Mouse (Mus musculus) embryonic facial prominence, embryonic 14.5 days (tissue): ENCODE measurements around the gene Rcn3. TPM values are rescaled to one million over a fixed set of nuclear protein-coding genes. Genes with fewer than 3 reads are reported as not detected.
A peak's percentile ranks its signal among the peaks of the same experiment; 100 is the strongest.

Experiments
- ATAC-seq: fragments of 200-750 bp; cut with Nextera tagmentation; 2 replicates; pipeline ENCODE4 v1.8.0; 2017; ENCODE audit warnings: low read depth, moderate number of reproducible peaks, moderate TSS enrichment
- DNase-seq: peaks from one replicate; pipeline ENCODE4 v3.0.0-alpha.2; 2015; ENCODE audit warnings: low spot score
- H3K27ac ChIP-seq: fragments of 300-500 bp; sonication (generic); replicated peaks from 2 replicates; pipeline ENCODE4 v1.5.1; 2014; ENCODE audit warnings: low read depth, mild to moderate bottlenecking, low read length, moderate library complexity
- H3K27me3 ChIP-seq: fragments of 300-500 bp; sonication (generic); replicated peaks from 2 replicates; pipeline ENCODE4 v1.6.1; 2014; ENCODE audit warnings: low read length; ENCODE audit not compliant: control insufficient read depth, insufficient read depth
- H3K36me3 ChIP-seq: fragments of 300-500 bp; sonication (generic); 2 replicates; pipeline ENCODE4 v1.6.1; 2014; ENCODE audit warnings: low read length, mixed read lengths; ENCODE audit not compliant: control insufficient read depth, insufficient read depth
- H3K4me1 ChIP-seq: fragments of 300-500 bp; sonication (generic); 2 replicates; pipeline ENCODE4 v1.6.1; 2014; ENCODE audit warnings: antibody characterized with exemption, low read length; ENCODE audit not compliant: control insufficient read depth, insufficient read depth
- H3K4me2 ChIP-seq: fragments of 300-500 bp; sonication (generic); 2 replicates; pipeline ENCODE4 v1.6.1; 2014; ENCODE audit warnings: low read depth, mild to moderate bottlenecking, low read length, moderate library complexity, mixed read lengths
- H3K4me3 ChIP-seq: fragments of 300-500 bp; sonication (generic); 2 replicates; pipeline ENCODE4 v1.5.1; 2014; ENCODE audit warnings: low read depth, mild to moderate bottlenecking, low read length
- H3K9ac ChIP-seq: fragments of 300-500 bp; sonication (generic); 2 replicates; pipeline ENCODE4 v1.6.1; 2014; ENCODE audit warnings: low read depth, mild to moderate bottlenecking, low read length, moderate library complexity, mixed read lengths
- H3K9me3 ChIP-seq: fragments of 300-500 bp; sonication (generic); 2 replicates; pipeline ENCODE4 v1.6.1; 2016; ENCODE audit warnings: low read length; ENCODE audit not compliant: control insufficient read depth
- WGBS: fragments of 180-500 bp; shearing (Covaris S2); extraction: QIAGEN DNeasy Blood & Tissue Kit; methylation state at CpG from one replicate; pipeline ENCODE4 v1.1.7; 2014; 5-methylcytosine and 5-hydroxymethylcytosine counted together
- polyA plus RNA-seq: library from polyadenylated mRNA; unstranded; fragments of >200 nt; fragmentation: Nextera tagmentation; extraction: Ambion mirVana; gene quantifications from 2 replicates; pipeline ENCODE4 v1.2.1, GENCODE M21; 2014

The Rcn3 gene
- 587 and 592 TPM in 2 replicates for polyA plus RNA-seq

- Histone ChIP-seq H3K4me2 (peak within 1 kb of the TSS; percentile 70), H3K4me3 (peak within 1 kb of the TSS; percentile 67), H3K36me3 (peaks cover 27% of the 10 kb centered on the region), H3K9me3 (no peaks in the 10 kb centered on the region), H3K27me3 (no peaks in the 10 kb centered on the region), H3K4me1 (peaks cover 12% of the 10 kb centered on the region), H3K9ac (peak within 1 kb of the TSS; percentile 87), H3K27ac (peak within 1 kb of the TSS; percentile 97)
- ATAC-seq (peak; percentile 95), DNase-seq (peak; percentile 99)
- WGBS = 1% methylated on average over 15 of the region's 16 CpGs
These were observed at the start of gene Rcn3 for GRCm38 (mm10) chr7:45092048-45092447. Gene Rcn3 (minus strand): TSS chr7:45092221.

GRCm38 (mm10) chr7:45141319-45141718 is 49.3 kb upstream of the Rcn3 start:
- H3K36me3 ChIP-seq = peaks cover 33% of the 10 kb centered on the region
- 88% methylated on average over 3 of the region's 3 CpGs for WGBS

GRCm38 (mm10) chr7:45139904-45140723 is 48.1 kb upstream of the Rcn3 start:
- Histone ChIP-seq H3K27me3 (no peaks in the 10 kb centered on the region), H3K9me3 (no peaks in the 10 kb centered on the region), H3K4me2 (no peak overlapping the region), H3K4me1 (peaks cover 4% of the 10 kb centered on the region; the same call in 1 of the 2 replicates), H3K27ac (no peak overlapping the region), H3K4me3 (no peak overlapping the region), H3K9ac (no peak overlapping the region), H3K36me3 (peaks cover 26% of the 10 kb centered on the region)
- WGBS = 74% methylated on average over 8 of the region's 8 CpGs
- DNase-seq = no peak
- ATAC-seq = no peak

More at GRCm38 (mm10) chr7:45141319-45141718, 49.3 kb upstream of the Rcn3 start:
- no peaks in the 10 kb centered on the region for H3K27me3 ChIP-seq
- H3K27ac ChIP-seq = no peak overlapping the region
- no peak overlapping the region for H3K4me3 ChIP-seq
- no peak overlapping the region for H3K9ac ChIP-seq
- H3K4me2 ChIP-seq = no peak overlapping the region
- no peak for DNase-seq
- H3K9me3 ChIP-seq = no peaks in the 10 kb centered on the region
- no peak for ATAC-seq
- H3K4me1 ChIP-seq = no peaks in the 10 kb centered on the region

GRCm38 (mm10) chr7:45138403-45138802 is 46.4 kb upstream of the Rcn3 start:
- Histone ChIP-seq H3K27ac (no peak overlapping the region), H3K27me3 (no peaks in the 10 kb centered on the region), H3K4me2 (no peak overlapping the region), H3K9me3 (no peaks in the 10 kb centered on the region), H3K36me3 (peaks cover 10% of the 10 kb centered on the region; the same call in 1 of the 2 replicates), H3K4me1 (peaks cover 4% of the 10 kb centered on the region; the same call in 1 of the 2 replicates), H3K4me3 (no peak overlapping the region), H3K9ac (no peak overlapping the region)
- WGBS = 94% methylated on average over 1 of the region's 1 CpGs
- no peak for DNase-seq
- no peak for ATAC-seq

GRCm38 (mm10) chr7:45137171-45138006 is 45.4 kb upstream of the Rcn3 start:
- DNase-seq (no peak), ATAC-seq (no peak)
- no peak overlapping the region for H3K4me2 ChIP-seq
- peaks cover under 1% of the 10 kb centered on the region; the same call in 1 of the 2 replicates for H3K36me3 ChIP-seq
- no peak overlapping the region for H3K9ac ChIP-seq
- H3K27ac ChIP-seq = no peak overlapping the region
- no peak overlapping the region for H3K4me3 ChIP-seq
- no peaks in the 10 kb centered on the region for H3K9me3 ChIP-seq
- WGBS = 73% methylated on average over 12 of the region's 12 CpGs
- H3K27me3 ChIP-seq = no peaks in the 10 kb centered on the region
- H3K4me1 ChIP-seq = peaks cover 4% of the 10 kb centered on the region; the same call in 1 of the 2 replicates

- no peaks in the 10 kb centered on the region for H3K9me3 ChIP-seq
- H3K4me3 ChIP-seq = peak within 1 kb of the TSS; percentile 44
- DNase-seq (peak; percentile 92), ATAC-seq (peak; percentile 93)
- peak within 1 kb of the TSS; percentile 61 for H3K9ac ChIP-seq
- no peaks in the 10 kb centered on the region for H3K36me3 ChIP-seq
- H3K27ac ChIP-seq = no peak within 1 kb of the TSS
- peaks cover 4% of the 10 kb centered on the region; the same call in 1 of the 2 replicates for H3K4me1 ChIP-seq
- 3% methylated on average over 25 of the region's 29 CpGs for WGBS
- peak within 1 kb of the TSS; percentile 59 for H3K4me2 ChIP-seq
- no peaks in the 10 kb centered on the region for H3K27me3 ChIP-seq
These were observed 44.1 kb upstream of the Rcn3 start, which contains the start of the genes Gm45713 and Flt3l for GRCm38 (mm10) chr7:45135993-45136567. Gene Gm45713 (minus strand): TSS chr7:45136231. Gene Flt3l (minus strand): TSS chr7:45136432.

- Histone ChIP-seq H3K4me2 (peak overlapping the region; percentile 59), H3K4me3 (peak overlapping the region; percentile 44; the same call in 1 of the 2 replicates), H3K9me3 (no peaks in the 10 kb centered on the region), H3K36me3 (no peaks in the 10 kb centered on the region), H3K27me3 (no peaks in the 10 kb centered on the region), H3K9ac (peak overlapping the region; percentile 61; the same call in 1 of the 2 replicates), H3K4me1 (peaks cover 4% of the 10 kb centered on the region; the same call in 1 of the 2 replicates), H3K27ac (no peak overlapping the region)
- no peak for ATAC-seq
- WGBS = 75% methylated on average over 3 of the region's 3 CpGs
- no peak for DNase-seq
These were observed 43.3 kb upstream of the Rcn3 start for GRCm38 (mm10) chr7:45135370-45135769.

GRCm38 (mm10) chr7:45134544-45135026 is 42.6 kb upstream of the Rcn3 start:
- ATAC-seq = no peak
- WGBS = 10% methylated on average over 12 of the region's 12 CpGs

More at GRCm38 (mm10) chr7:45134544-45135026, 42.6 kb upstream of the Rcn3 start:
- DNase-seq = peak; percentile 44
- no peak overlapping the region for H3K9ac ChIP-seq
- H3K27ac ChIP-seq = no peak overlapping the region
- peaks cover 8% of the 10 kb centered on the region; the same call in 1 of the 2 replicates for H3K4me1 ChIP-seq
- H3K4me2 ChIP-seq = no peak overlapping the region
- H3K9me3 ChIP-seq = no peaks in the 10 kb centered on the region
- H3K27me3 ChIP-seq = no peaks in the 10 kb centered on the region
- H3K36me3 ChIP-seq = no peaks in the 10 kb centered on the region
- no peak overlapping the region for H3K4me3 ChIP-seq
